Mouse (Mus musculus): ENCODE measurements at regions not wholly inside any gene's neighbourhood (a gene's known extent, or its start where the extent isn't known, plus 50 kb on each side); places are given as distances from the start of the nearest gene placed in this dataset.
A peak's percentile ranks its signal among the peaks of the same experiment; 100 is the strongest.

- DNase-seq (ENCODE audit: extremely low spot score, low read depth, low spot score) = no peak
Observed at GRCm38 (mm10) chr1:71848656-71849055, 195.7 kb upstream of the Fn1 start.

- DNase-seq (ENCODE audit: extremely low spot score, low read depth, low spot score) = no peak
Observed at GRCm38 (mm10) chr1:71844938-71845685, 192.1 kb upstream of the Fn1 start.

GRCm38 (mm10) chr1:71837764-71838163, 184.8 kb upstream of the Fn1 start:
- peak; percentile 72 for DNase-seq (ENCODE audit: extremely low spot score, low read depth, low spot score)

- peak; percentile 20 for DNase-seq (ENCODE audit: extremely low spot score, low read depth, low spot score)
Observed at GRCm38 (mm10) chr1:71837039-71837648, 184.1 kb upstream of the Fn1 start.

- no peak for DNase-seq (ENCODE audit: extremely low spot score, low read depth, low spot score)
Observed at GRCm38 (mm10) chr1:71830379-71830778, 177.4 kb upstream of the Fn1 start.

- no peak for DNase-seq (ENCODE audit: extremely low spot score, low read depth, low spot score)
Observed at GRCm38 (mm10) chr1:71824410-71824809, 171.4 kb upstream of the Fn1 start.

GRCm38 (mm10) chr1:71822123-71822522, 169.1 kb upstream of the Fn1 start:
- no peak for DNase-seq (ENCODE audit: extremely low spot score, low read depth, low spot score)

GRCm38 (mm10) chr1:71821099-71821498, 168.1 kb upstream of the Fn1 start:
- no peak for DNase-seq (ENCODE audit: extremely low spot score, low read depth, low spot score)

GRCm38 (mm10) chr1:71816306-71816705, 163.3 kb upstream of the Fn1 start:
- no peak for DNase-seq (ENCODE audit: extremely low spot score, low read depth, low spot score)

- DNase-seq (ENCODE audit: extremely low spot score, low read depth, low spot score) = no peak
Observed at GRCm38 (mm10) chr1:71814141-71814540, 161.1 kb upstream of the Fn1 start.

GRCm38 (mm10) chr1:71812171-71812695, 159.2 kb upstream of the Fn1 start:
- DNase-seq (ENCODE audit: extremely low spot score, low read depth, low spot score) = no peak

GRCm38 (mm10) chr1:71811196-71811788, 158.3 kb upstream of the Fn1 start:
- no peak for DNase-seq (ENCODE audit: extremely low spot score, low read depth, low spot score)

- no peak for DNase-seq (ENCODE audit: extremely low spot score, low read depth, low spot score)
Observed at GRCm38 (mm10) chr1:71808005-71808404, 155.0 kb upstream of the Fn1 start.

GRCm38 (mm10) chr1:71807586-71807985, 154.6 kb upstream of the Fn1 start:
- no peak for DNase-seq (ENCODE audit: extremely low spot score, low read depth, low spot score)

- DNase-seq (ENCODE audit: extremely low spot score, low read depth, low spot score) = no peak
Observed at GRCm38 (mm10) chr1:71801283-71802066, 148.5 kb upstream of the Fn1 start.

GRCm38 (mm10) chr1:71800581-71800980, 147.6 kb upstream of the Fn1 start:
- no peak for DNase-seq (ENCODE audit: extremely low spot score, low read depth, low spot score)

GRCm38 (mm10) chr1:71798636-71799035, 145.6 kb upstream of the Fn1 start:
- no peak for DNase-seq (ENCODE audit: extremely low spot score, low read depth, low spot score)

- DNase-seq (ENCODE audit: extremely low spot score, low read depth, low spot score) = no peak
Observed at GRCm38 (mm10) chr1:71788408-71788807, 135.4 kb upstream of the Fn1 start.

- DNase-seq (ENCODE audit: extremely low spot score, low read depth, low spot score) = no peak
Observed at GRCm38 (mm10) chr1:71784880-71785279, 131.9 kb upstream of the Fn1 start.

- no peak for DNase-seq (ENCODE audit: extremely low spot score, low read depth, low spot score)
Observed at GRCm38 (mm10) chr1:71778292-71778691, 125.3 kb upstream of the Fn1 start.

GRCm38 (mm10) chr1:71775865-71776501, 123.0 kb upstream of the Fn1 start:
- DNase-seq (ENCODE audit: extremely low spot score, low read depth, low spot score) = no peak

Data from hindlimb bud, embryonic 11.5 days (tissue).